Mouse (Mus musculus): ENCODE measurements at regions not wholly inside any gene's neighbourhood (a gene's known extent, or its start where the extent isn't known, plus 50 kb on each side); places are given as distances from the start of the nearest gene placed in this dataset.

DNA sequence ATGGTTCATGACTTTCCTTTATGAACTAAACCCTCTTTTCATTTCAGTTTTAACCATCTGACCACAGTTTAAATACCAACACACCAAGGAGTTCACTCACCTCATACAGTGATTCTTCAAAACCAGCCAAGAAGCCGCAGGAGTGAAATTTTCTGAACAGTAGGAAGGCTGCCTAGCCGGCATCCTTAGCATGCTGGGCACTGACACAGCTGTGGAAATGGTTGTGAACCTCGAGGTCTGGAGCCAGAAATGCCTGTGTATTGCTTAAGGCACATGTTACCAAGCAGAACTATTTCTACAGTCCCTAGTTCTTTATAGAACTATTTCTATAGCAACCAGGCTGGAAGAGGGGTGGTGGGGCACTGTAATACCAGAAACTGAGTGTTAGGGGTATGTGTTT, 102.1 kb upstream of the Meis1 start:
- TF ChIP-seq CTCF (IDR thresholded peaks at IDR 0.05; ENCODE audit: control insufficient read depth, insufficient read depth, insufficient replicate concordance, low read depth, low read length): no peak
- no peak for TF ChIP-seq POLR2A (IDR thresholded peaks at IDR 0.05; ENCODE audit: control insufficient read depth, low read depth, low read length)
- no peaks in the 10 kb centered on the region for H3K27me3 ChIP-seq (ENCODE audit: control insufficient read depth, insufficient read depth, low read length)
- H3K27ac ChIP-seq (ENCODE audit: control insufficient read depth, insufficient read depth, low read depth, low read length): no peak overlapping the region

DNA sequence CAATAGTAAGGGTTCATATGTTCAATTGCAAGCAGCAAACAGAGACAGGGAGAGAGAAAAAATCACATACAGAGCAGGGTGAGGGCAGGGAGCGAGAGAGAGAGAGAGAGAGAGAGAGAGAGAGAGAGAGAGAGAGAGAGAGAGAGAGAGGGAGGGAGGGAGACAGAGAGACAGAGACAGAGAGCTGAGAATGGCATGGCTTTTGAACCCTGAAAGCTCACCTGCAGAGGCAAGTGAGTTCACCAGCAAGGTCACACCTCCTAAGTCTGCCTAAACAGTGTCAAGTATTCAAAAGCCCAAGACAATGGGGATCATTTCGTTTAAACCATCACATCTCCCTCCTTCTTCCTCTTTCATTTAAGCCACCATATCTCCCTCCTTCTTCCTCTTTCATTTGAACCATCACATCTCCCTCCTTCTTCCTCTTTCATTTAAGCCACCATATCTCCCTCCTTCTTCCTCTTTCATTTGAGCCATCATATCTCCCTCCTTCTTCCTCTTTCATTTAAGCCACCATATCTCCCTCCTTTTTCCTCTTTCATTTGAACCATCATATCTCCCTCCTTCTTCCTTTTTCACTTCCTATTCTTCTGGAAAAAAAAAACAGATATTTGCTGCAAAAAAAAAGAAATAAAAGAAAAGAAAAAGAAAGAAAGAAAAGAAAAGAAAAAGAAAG, 116.7 kb upstream of the Meis1 start:
- Histone ChIP-seq H3K27ac (ENCODE audit: control insufficient read depth, insufficient read depth, low read depth, low read length) (no peak overlapping the region), H3K4me3 (ENCODE audit: control insufficient read depth, low read depth, low read length) (no peak overlapping the region), H3K4me1 (ENCODE audit: control insufficient read depth, insufficient read depth, low read length) (no peaks in the 10 kb centered on the region; the same call in 1 of the 2 replicates), H3K27me3 (ENCODE audit: control insufficient read depth, insufficient read depth, low read length) (no peaks in the 10 kb centered on the region), H3K36me3 (ENCODE audit: control insufficient read depth, insufficient read depth, low read length) (no peaks in the 10 kb centered on the region)
- TF ChIP-seq POLR2A (IDR thresholded peaks at IDR 0.05; ENCODE audit: control insufficient read depth, low read depth, low read length) (no peak), CTCF (IDR thresholded peaks at IDR 0.05; ENCODE audit: control insufficient read depth, insufficient read depth, insufficient replicate concordance, low read depth, low read length) (no peak)

More for the DNA sequence above, 102.1 kb upstream of the Meis1 start:
- Histone ChIP-seq H3K4me1 (ENCODE audit: control insufficient read depth, insufficient read depth, low read length) (no peaks in the 10 kb centered on the region), H3K36me3 (ENCODE audit: control insufficient read depth, insufficient read depth, low read length) (no peaks in the 10 kb centered on the region), H3K4me3 (ENCODE audit: control insufficient read depth, low read depth, low read length) (no peak overlapping the region)

DNA sequence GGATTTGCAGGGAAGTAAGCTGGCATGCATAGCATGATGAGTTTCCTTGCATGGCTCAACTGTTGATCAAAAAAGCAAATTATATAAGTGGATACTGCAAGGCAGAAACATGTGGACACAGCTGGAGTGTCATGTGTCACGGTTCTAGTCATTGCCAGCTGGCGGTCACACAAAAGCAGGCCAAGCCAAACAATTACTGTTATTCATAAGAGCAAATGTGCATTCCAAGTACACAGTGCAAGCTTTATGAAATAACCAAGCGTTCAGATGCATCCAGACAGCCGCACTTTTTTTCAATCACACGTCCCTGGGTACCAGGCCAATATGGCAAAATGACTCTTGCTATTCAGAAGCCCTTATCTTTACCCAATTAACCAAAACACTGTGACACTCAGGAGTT, 119.6 kb upstream of the Meis1 start:
- Histone ChIP-seq H3K4me3 (ENCODE audit: control insufficient read depth, low read depth, low read length) (no peak overlapping the region), H3K27me3 (ENCODE audit: control insufficient read depth, insufficient read depth, low read length) (no peaks in the 10 kb centered on the region), H3K36me3 (ENCODE audit: control insufficient read depth, insufficient read depth, low read length) (no peaks in the 10 kb centered on the region), H3K4me1 (ENCODE audit: control insufficient read depth, insufficient read depth, low read length) (peaks cover 5% of the 10 kb centered on the region; the same call in 1 of the 2 replicates), H3K27ac (ENCODE audit: control insufficient read depth, insufficient read depth, low read depth, low read length) (no peak overlapping the region)
- no peak for TF ChIP-seq CTCF (IDR thresholded peaks at IDR 0.05; ENCODE audit: control insufficient read depth, insufficient read depth, insufficient replicate concordance, low read depth, low read length)
- no peak for TF ChIP-seq POLR2A (IDR thresholded peaks at IDR 0.05; ENCODE audit: control insufficient read depth, low read depth, low read length)

DNA sequence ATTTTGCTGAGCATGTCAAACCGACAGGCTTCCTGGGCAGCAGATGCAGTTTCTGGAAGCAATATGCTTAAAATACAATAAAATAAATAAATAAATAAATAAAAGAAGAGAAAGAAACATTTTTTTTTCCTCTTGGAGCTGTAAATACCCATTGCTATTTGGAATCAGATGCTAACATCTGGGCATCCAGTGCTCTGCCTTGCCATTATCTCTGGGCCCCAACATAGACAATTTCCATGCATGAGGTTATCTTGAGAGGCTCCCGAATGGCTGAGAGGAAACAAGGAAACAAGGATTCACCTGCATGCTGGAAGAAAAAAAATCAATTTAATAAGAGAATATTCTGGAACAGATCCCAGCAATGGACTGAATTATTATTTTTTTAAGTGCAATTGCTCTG, 120.0 kb upstream of the Meis1 start:
- Histone ChIP-seq H3K27me3 (ENCODE audit: control insufficient read depth, insufficient read depth, low read length) (no peaks in the 10 kb centered on the region), H3K4me3 (ENCODE audit: control insufficient read depth, low read depth, low read length) (no peak overlapping the region), H3K36me3 (ENCODE audit: control insufficient read depth, insufficient read depth, low read length) (no peaks in the 10 kb centered on the region), H3K27ac (ENCODE audit: control insufficient read depth, insufficient read depth, low read depth, low read length) (no peak overlapping the region), H3K4me1 (ENCODE audit: control insufficient read depth, insufficient read depth, low read length) (peaks cover 7% of the 10 kb centered on the region; the same call in 1 of the 2 replicates)
- TF ChIP-seq CTCF (IDR thresholded peaks at IDR 0.05; ENCODE audit: control insufficient read depth, insufficient read depth, insufficient replicate concordance, low read depth, low read length): no peak
- no peak for TF ChIP-seq POLR2A (IDR thresholded peaks at IDR 0.05; ENCODE audit: control insufficient read depth, low read depth, low read length)

DNA sequence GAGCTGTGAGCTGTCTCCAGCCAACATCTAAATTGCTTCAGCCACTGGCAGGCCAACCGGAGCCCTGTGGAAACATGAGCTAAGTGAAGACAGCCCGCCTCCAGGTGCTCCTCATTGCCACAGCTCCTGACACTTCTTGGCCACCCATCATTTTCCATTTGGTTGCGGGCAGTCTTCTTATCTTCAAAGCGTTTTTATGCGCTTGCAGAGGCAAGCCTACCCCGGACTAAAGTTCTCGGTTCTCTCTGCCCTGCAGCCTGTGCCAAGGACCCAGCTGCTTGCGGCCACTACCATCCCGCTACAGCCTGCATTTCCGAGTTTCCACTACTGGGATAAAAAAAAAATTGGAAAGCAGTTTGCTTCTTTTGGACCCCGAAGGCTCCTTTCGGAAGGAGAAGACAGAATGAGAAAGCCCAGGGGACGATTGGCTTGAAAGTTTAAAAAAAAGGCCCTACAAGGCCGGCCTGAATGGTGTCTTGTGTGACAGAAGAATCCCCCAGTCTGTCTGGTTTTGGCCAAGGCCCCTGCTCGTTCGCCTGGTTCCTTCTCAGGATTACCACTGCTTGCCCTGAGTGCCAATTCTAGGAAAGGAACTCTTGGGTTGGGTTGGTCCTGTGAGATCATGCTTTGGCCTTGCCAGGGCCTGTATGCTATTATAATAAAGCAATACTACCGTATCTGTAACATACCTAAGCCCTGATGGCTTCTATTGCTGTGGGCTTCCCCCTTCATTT, 124.6 kb upstream of the Meis1 start:
- Histone ChIP-seq H3K36me3 (ENCODE audit: control insufficient read depth, insufficient read depth, low read length) (no peaks in the 10 kb centered on the region), H3K4me1 (ENCODE audit: control insufficient read depth, insufficient read depth, low read length) (peaks cover 7% of the 10 kb centered on the region; the same call in 1 of the 2 replicates), H3K4me3 (ENCODE audit: control insufficient read depth, low read depth, low read length) (no peak overlapping the region), H3K27me3 (ENCODE audit: control insufficient read depth, insufficient read depth, low read length) (no peaks in the 10 kb centered on the region), H3K27ac (ENCODE audit: control insufficient read depth, insufficient read depth, low read depth, low read length) (no peak overlapping the region)
- TF ChIP-seq POLR2A (IDR thresholded peaks at IDR 0.05; ENCODE audit: control insufficient read depth, low read depth, low read length) (no peak), CTCF (IDR thresholded peaks at IDR 0.05; ENCODE audit: control insufficient read depth, insufficient read depth, insufficient replicate concordance, low read depth, low read length) (no peak)

DNA sequence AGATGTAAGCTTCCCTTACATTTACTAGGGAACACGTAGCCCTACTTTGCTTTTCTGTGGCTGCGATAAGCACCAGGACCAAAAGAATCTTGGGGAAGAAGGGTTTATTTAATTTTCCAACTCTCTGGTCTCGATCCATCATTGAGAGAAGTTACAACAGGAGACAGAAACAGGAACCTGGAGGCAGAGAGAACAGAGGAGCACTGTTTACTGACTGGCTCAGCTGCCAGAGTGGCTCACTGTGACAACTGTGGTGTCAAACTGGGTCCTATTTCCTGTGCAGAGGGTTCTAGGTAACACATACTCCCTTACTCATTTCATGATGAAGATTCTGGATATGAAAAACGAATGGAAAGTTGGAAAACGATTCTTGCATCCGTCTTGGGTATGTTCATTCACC, 125.7 kb upstream of the Meis1 start:
- TF ChIP-seq POLR2A (IDR thresholded peaks at IDR 0.05; ENCODE audit: control insufficient read depth, low read depth, low read length) (no peak), CTCF (IDR thresholded peaks at IDR 0.05; ENCODE audit: control insufficient read depth, insufficient read depth, insufficient replicate concordance, low read depth, low read length) (no peak)
- H3K4me3 ChIP-seq (ENCODE audit: control insufficient read depth, low read depth, low read length): no peak overlapping the region
- no peak overlapping the region for H3K27ac ChIP-seq (ENCODE audit: control insufficient read depth, insufficient read depth, low read depth, low read length)
- H3K36me3 ChIP-seq (ENCODE audit: control insufficient read depth, insufficient read depth, low read length): no peaks in the 10 kb centered on the region
- H3K4me1 ChIP-seq (ENCODE audit: control insufficient read depth, insufficient read depth, low read length): peaks cover 7% of the 10 kb centered on the region; the same call in 1 of the 2 replicates
- no peaks in the 10 kb centered on the region for H3K27me3 ChIP-seq (ENCODE audit: control insufficient read depth, insufficient read depth, low read length)

DNA sequence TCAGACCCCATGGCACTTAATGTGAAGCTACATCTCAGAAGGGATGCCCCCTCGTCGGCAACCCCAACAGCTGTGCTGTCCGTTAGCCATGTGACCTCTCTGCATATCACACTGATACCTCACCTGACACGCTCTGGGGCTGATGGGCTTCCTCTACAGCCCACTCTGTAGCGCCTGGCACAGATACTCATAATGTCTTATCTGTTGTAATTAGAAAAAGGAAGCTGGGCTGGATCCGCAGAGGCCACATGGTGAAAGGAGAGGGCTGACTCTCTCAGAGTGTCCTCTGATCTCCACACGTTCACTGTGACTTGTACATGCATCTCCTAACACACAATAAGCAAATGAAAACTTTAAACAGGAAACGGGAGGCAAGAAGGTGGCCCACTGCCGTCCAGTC, 126.5 kb upstream of the Meis1 start:
- Histone ChIP-seq H3K4me3 (ENCODE audit: control insufficient read depth, low read depth, low read length) (no peak overlapping the region), H3K36me3 (ENCODE audit: control insufficient read depth, insufficient read depth, low read length) (no peaks in the 10 kb centered on the region), H3K27me3 (ENCODE audit: control insufficient read depth, insufficient read depth, low read length) (no peaks in the 10 kb centered on the region), H3K27ac (ENCODE audit: control insufficient read depth, insufficient read depth, low read depth, low read length) (no peak overlapping the region), H3K4me1 (ENCODE audit: control insufficient read depth, insufficient read depth, low read length) (peaks cover 7% of the 10 kb centered on the region; the same call in 1 of the 2 replicates)
- TF ChIP-seq POLR2A (IDR thresholded peaks at IDR 0.05; ENCODE audit: control insufficient read depth, low read depth, low read length) (no peak), CTCF (IDR thresholded peaks at IDR 0.05; ENCODE audit: control insufficient read depth, insufficient read depth, insufficient replicate concordance, low read depth, low read length) (no peak)

All from testis, adult 2 months (tissue).